Mouse (Mus musculus) lung, embryonic 14.5 days (tissue): ENCODE measurements around the gene Mbnl1. TPM values are rescaled to one million over a fixed set of nuclear protein-coding genes. Genes with fewer than 3 reads are reported as not detected.
A peak's percentile ranks its signal among the peaks of the same experiment; 100 is the strongest.

Source experiments
- ATAC-seq: fragments of 200-750 bp; cut with Nextera tagmentation; 2 replicates; pipeline ENCODE4 v1.8.0; 2017; ENCODE audit warnings: mild to moderate bottlenecking, moderate TSS enrichment, moderate library complexity; ENCODE audit not compliant: insufficient read depth
- DNase-seq: peaks from one replicate; pipeline ENCODE4 v3.0.0-alpha.2; 2015
- H3K27ac ChIP-seq: fragments of 300-500 bp; sonication (generic); 2 replicates; pipeline ENCODE4 v1.5.1; 2014; ENCODE audit warnings: low read depth, mild to moderate bottlenecking, moderate library complexity
- H3K27me3 ChIP-seq: fragments of 300-500 bp; sonication (generic); 2 replicates; pipeline ENCODE4 v1.6.1; 2014; ENCODE audit warnings: low read length, control low read depth; ENCODE audit not compliant: insufficient read depth
- H3K36me3 ChIP-seq: fragments of 300-500 bp; sonication (generic); 2 replicates; pipeline ENCODE4 v1.6.1; 2014; ENCODE audit warnings: control low read depth; ENCODE audit not compliant: insufficient read depth
- H3K4me1 ChIP-seq: fragments of 300-500 bp; sonication (generic); 2 replicates; pipeline ENCODE4 v1.6.1; 2014; ENCODE audit warnings: antibody characterized with exemption, control low read depth; ENCODE audit not compliant: insufficient read depth
- H3K4me2 ChIP-seq: fragments of 300-500 bp; sonication (generic); 2 replicates; pipeline ENCODE4 v1.6.1; 2014; ENCODE audit warnings: mild to moderate bottlenecking
- H3K4me3 ChIP-seq: fragments of 300-500 bp; sonication (generic); 2 replicates; pipeline ENCODE4 v1.5.1; 2014; ENCODE audit warnings: low read depth, low read length
- H3K9ac ChIP-seq: fragments of 300-500 bp; sonication (generic); 2 replicates; pipeline ENCODE4 v1.6.1; 2014
- H3K9me3 ChIP-seq: fragments of 300-500 bp; sonication (generic); 2 replicates; pipeline ENCODE4 v1.6.1; 2016; ENCODE audit warnings: low read depth, low read length, control low read depth
- CTCF ChIP-seq: IDR thresholded peaks from 2 replicates; pipeline ENCODE4 v1.5.1; 2016; ENCODE audit warnings: antibody characterized with exemption, low read depth
- WGBS: fragments of 180-500 bp; shearing (Covaris S2); extraction: QIAGEN DNeasy Blood & Tissue Kit; methylation state at CpG from one replicate; pipeline ENCODE4 v1.1.7; 2014; 5-methylcytosine and 5-hydroxymethylcytosine counted together
- polyA plus RNA-seq: library from polyadenylated mRNA; unstranded; fragments of >200 nt; fragmentation: Nextera tagmentation; extraction: Ambion mirVana; gene quantifications from 2 replicates; pipeline ENCODE4 v1.2.1, GENCODE M21; 2014

The Mbnl1 gene
- polyA plus RNA-seq, 1 experiment from 2014 or later: 201 TPM

- DNase-seq (peak; percentile 40), ATAC-seq (peak; percentile 56; the same call in 1 of the 2 replicates)
- H3K27me3 ChIP-seq: no peaks in the 10 kb centered on the region
- no peaks in the 10 kb centered on the region for H3K36me3 ChIP-seq
- H3K9ac ChIP-seq: no peak overlapping the region
- H3K4me3 ChIP-seq: no peak overlapping the region
- no peaks in the 10 kb centered on the region for H3K9me3 ChIP-seq
- 41% methylated on average over 7 of the region's 7 CpGs for WGBS
- no peak overlapping the region for H3K4me2 ChIP-seq
- H3K4me1 ChIP-seq: peaks cover 11% of the 10 kb centered on the region
- H3K27ac ChIP-seq: peak overlapping the region; percentile 36; the same call in 1 of the 2 replicates
- TF ChIP-seq CTCF: no peak
Measured at GRCm38 (mm10) chr3:60513337-60513736, 40.7 kb downstream of the Mbnl1 start.

- no peaks in the 10 kb centered on the region for H3K27me3 ChIP-seq
- H3K4me2 ChIP-seq: no peak overlapping the region
- no peaks in the 10 kb centered on the region for H3K9me3 ChIP-seq
- peaks cover 11% of the 10 kb centered on the region for H3K4me1 ChIP-seq
- ATAC-seq: no peak
- no peak for DNase-seq
- TF ChIP-seq CTCF: no peak
- no peaks in the 10 kb centered on the region for H3K36me3 ChIP-seq
- H3K4me3 ChIP-seq: no peak overlapping the region
- WGBS: 55% methylated on average over 2 of the region's 2 CpGs
- H3K9ac ChIP-seq: no peak overlapping the region
- peak overlapping the region; percentile 50; the same call in 1 of the 2 replicates for H3K27ac ChIP-seq
Measured at GRCm38 (mm10) chr3:60513746-60514145, 41.1 kb downstream of the Mbnl1 start.

GRCm38 (mm10) chr3:60515430-60515829, 42.8 kb downstream of the Mbnl1 start:
- Histone ChIP-seq H3K9ac (no peak overlapping the region), H3K27ac (no peak overlapping the region), H3K4me3 (no peak overlapping the region), H3K4me2 (no peak overlapping the region), H3K27me3 (no peaks in the 10 kb centered on the region), H3K4me1 (peaks cover 11% of the 10 kb centered on the region), H3K9me3 (no peaks in the 10 kb centered on the region), H3K36me3 (no peaks in the 10 kb centered on the region)
- no peak for TF ChIP-seq CTCF
- ATAC-seq (no peak), DNase-seq (no peak)

GRCm38 (mm10) chr3:60516054-60516674, 43.5 kb downstream of the Mbnl1 start:
- H3K9ac ChIP-seq: no peak overlapping the region
- H3K27me3 ChIP-seq: no peaks in the 10 kb centered on the region
- TF ChIP-seq CTCF: peak; percentile 58
- no peak for ATAC-seq
- peak overlapping the region; percentile 35 for H3K4me2 ChIP-seq
- no peaks in the 10 kb centered on the region for H3K36me3 ChIP-seq
- 0 out of 2 replicates have a peak overlapping the region, but pooled peaks have one; percentile 46 for H3K27ac ChIP-seq
- H3K4me1 ChIP-seq: peaks cover 11% of the 10 kb centered on the region
- no peak overlapping the region for H3K4me3 ChIP-seq
- no peaks in the 10 kb centered on the region for H3K9me3 ChIP-seq
- peak; percentile 51 for DNase-seq
- WGBS: 28% methylated on average over 12 of the region's 12 CpGs

GRCm38 (mm10) chr3:60517234-60517787, 44.7 kb downstream of the Mbnl1 start:
- no peak overlapping the region for H3K4me3 ChIP-seq
- no peaks in the 10 kb centered on the region for H3K36me3 ChIP-seq
- no peaks in the 10 kb centered on the region for H3K9me3 ChIP-seq
- 35% methylated on average over 3 of the region's 3 CpGs for WGBS
- DNase-seq (no peak), ATAC-seq (no peak)
- peaks cover 11% of the 10 kb centered on the region for H3K4me1 ChIP-seq
- no peak for TF ChIP-seq CTCF
- no peak overlapping the region for H3K4me2 ChIP-seq
- no peaks in the 10 kb centered on the region for H3K27me3 ChIP-seq
- H3K27ac ChIP-seq: no peak overlapping the region; the same call in 1 of the 2 replicates
- no peak overlapping the region for H3K9ac ChIP-seq

GRCm38 (mm10) chr3:60519337-60519736, 46.7 kb downstream of the Mbnl1 start:
- H3K4me1 ChIP-seq: peaks cover 9% of the 10 kb centered on the region
- WGBS: 56% methylated on average over 3 of the region's 3 CpGs
- no peak overlapping the region for H3K4me2 ChIP-seq

GRCm38 (mm10) chr3:60524127-60524526, 51.5 kb downstream of the Mbnl1 start:
- WGBS: 77% methylated on average over 1 of the region's 1 CpGs
- ATAC-seq (no peak), DNase-seq (no peak)
- H3K27ac ChIP-seq: no peak overlapping the region
- no peak overlapping the region for H3K4me3 ChIP-seq
- H3K4me1 ChIP-seq: peaks cover 21% of the 10 kb centered on the region
- no peaks in the 10 kb centered on the region for H3K27me3 ChIP-seq
- no peak for TF ChIP-seq CTCF
- no peak overlapping the region for H3K4me2 ChIP-seq
- no peaks in the 10 kb centered on the region for H3K9me3 ChIP-seq
- H3K9ac ChIP-seq: no peak overlapping the region
- peaks cover 4% of the 10 kb centered on the region; the same call in 1 of the 2 replicates for H3K36me3 ChIP-seq

More at GRCm38 (mm10) chr3:60519337-60519736, 46.7 kb downstream of the Mbnl1 start:
- ATAC-seq (no peak), DNase-seq (no peak)
- no peak overlapping the region for H3K27ac ChIP-seq
- H3K36me3 ChIP-seq: no peaks in the 10 kb centered on the region
- H3K9me3 ChIP-seq: no peaks in the 10 kb centered on the region
- no peak for TF ChIP-seq CTCF
- no peaks in the 10 kb centered on the region for H3K27me3 ChIP-seq
- H3K9ac ChIP-seq: no peak overlapping the region
- no peak overlapping the region for H3K4me3 ChIP-seq
